Mouse (Mus musculus) bone marrow, adult 2 months (tissue): Measurements from ENCODE around the gene Bmper.

ENCODE experiments used
- CTCF ChIP-seq: fragments of 200-500 bp; IDR thresholded peaks from 2 replicates; pipeline ENCODE4 v1.5.1; 2011; ENCODE audit warnings: low read length, control low read depth; ENCODE audit not compliant: control insufficient read depth, insufficient read depth
- POLR2A ChIP-seq: fragments of 200-500 bp; IDR thresholded peaks from 2 replicates; pipeline ENCODE4 v1.6.1; 2011; ENCODE audit warnings: low read depth, mild to moderate bottlenecking, control low read depth, low read length, borderline replicate concordance; ENCODE audit not compliant: control insufficient read depth

DNA sequence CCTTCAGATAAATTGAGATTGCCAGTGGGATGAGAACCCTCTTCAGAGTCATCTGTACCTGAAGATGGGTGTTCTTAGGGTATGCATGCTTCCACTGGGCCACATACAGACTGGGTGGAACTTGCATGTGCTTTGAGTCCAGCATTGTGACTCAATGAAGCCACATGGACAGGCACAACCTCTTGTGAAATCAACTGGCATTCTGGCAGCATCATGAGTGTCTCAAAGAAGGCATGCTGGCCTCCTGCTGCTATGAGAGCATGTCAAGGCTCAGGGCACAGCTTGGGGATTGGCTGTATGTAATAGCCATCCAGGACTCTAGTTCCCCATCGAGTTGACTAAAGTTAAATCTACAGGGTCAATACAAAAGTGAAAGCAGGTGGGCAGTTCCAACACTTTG, 200.9 kb downstream of the Bmper start:
- no peak for TF ChIP-seq CTCF
- TF ChIP-seq POLR2A: no peak
